Mouse (Mus musculus): Measurements from ENCODE around the gene Vmn1r139. TPM values are rescaled to one million over a fixed set of nuclear protein-coding genes. Genes with fewer than 3 reads are reported as not detected.
"Not testable (repeated sequence)": the region's sequence is repeated elsewhere in the genome, so short reads cannot be mapped to it uniquely, and the experiment has no call there.

Gene Vmn1r139
- polyA plus RNA-seq (2014; fragmentation: Nextera tagmentation; extraction: Ambion mirVana), result not detected in 2 replicates

- WGBS, result no CpG with 5 or more reads among the region's 7 CpGs
- H3K9me3 ChIP-seq (ENCODE audit: control insufficient read depth, low read length); H3K36me3 ChIP-seq (replicated peaks; ENCODE audit: control insufficient read depth, insufficient read depth): not testable (repeated sequence)
Observed at GRCm38 (mm10) chr7:22068757-22069156, at the start of gene Vmn1r139. Gene Vmn1r139, plus strand, starts transcription at chr7:22069057.

GRCm38 (mm10) chr7:22028797-22029196 lies 40.1 kb upstream of the Vmn1r139 start, which contains the start of gene Vmn1r138:
Gene Vmn1r138, minus strand, starts transcription at chr7:22028897.
- not testable (repeated sequence) for H3K4me1 ChIP-seq (replicated peaks; ENCODE audit: control insufficient read depth, insufficient read depth, low read length); H3K4me2 ChIP-seq (replicated peaks); H3K36me3 ChIP-seq (replicated peaks; ENCODE audit: control insufficient read depth, insufficient read depth); H3K27ac ChIP-seq; H3K27me3 ChIP-seq (ENCODE audit: control insufficient read depth, insufficient read depth, low read length); ATAC-seq (ENCODE audit: low FRiP score); DNase-seq (ENCODE audit: low spot score); H3K9ac ChIP-seq; H3K9me3 ChIP-seq (ENCODE audit: control insufficient read depth, low read length); H3K4me3 ChIP-seq (replicated peaks; ENCODE audit: low read length)
- WGBS, result no CpG with 5 or more reads among the region's 2 CpGs

More at GRCm38 (mm10) chr7:22068757-22069156, at the start of gene Vmn1r139:
- not testable (repeated sequence) for H3K4me1 ChIP-seq (replicated peaks; ENCODE audit: control insufficient read depth, insufficient read depth, low read length); H3K27me3 ChIP-seq (ENCODE audit: control insufficient read depth, insufficient read depth, low read length); ATAC-seq (ENCODE audit: low FRiP score); H3K4me2 ChIP-seq (replicated peaks); H3K27ac ChIP-seq; H3K9ac ChIP-seq; H3K4me3 ChIP-seq (replicated peaks; ENCODE audit: low read length); DNase-seq (ENCODE audit: low spot score)

- ATAC-seq (ENCODE audit: low FRiP score); H3K4me3 ChIP-seq (replicated peaks; ENCODE audit: low read length); DNase-seq (ENCODE audit: low spot score); H3K36me3 ChIP-seq (replicated peaks; ENCODE audit: control insufficient read depth, insufficient read depth); H3K9me3 ChIP-seq (ENCODE audit: control insufficient read depth, low read length); H3K4me2 ChIP-seq (replicated peaks); H3K9ac ChIP-seq; H3K27ac ChIP-seq; H3K27me3 ChIP-seq (ENCODE audit: control insufficient read depth, insufficient read depth, low read length); H3K4me1 ChIP-seq (replicated peaks; ENCODE audit: control insufficient read depth, insufficient read depth, low read length): not testable (repeated sequence)
- WGBS, result no CpG with 5 or more reads among the region's 1 CpGs
Observed at GRCm38 (mm10) chr7:22056205-22056604, 12.7 kb upstream of the Vmn1r139 start, which contains the start of gene Gm6176. Gene Gm6176, minus strand, starts transcription at chr7:22056305.

- WGBS, result no CpG with 5 or more reads among the region's 2 CpGs
- not testable (repeated sequence) for H3K27ac ChIP-seq; H3K9me3 ChIP-seq (ENCODE audit: control insufficient read depth, low read length); DNase-seq (ENCODE audit: low spot score); H3K36me3 ChIP-seq (replicated peaks; ENCODE audit: control insufficient read depth, insufficient read depth); H3K4me1 ChIP-seq (replicated peaks; ENCODE audit: control insufficient read depth, insufficient read depth, low read length); H3K4me2 ChIP-seq (replicated peaks); H3K9ac ChIP-seq; ATAC-seq (ENCODE audit: low FRiP score); H3K27me3 ChIP-seq (ENCODE audit: control insufficient read depth, insufficient read depth, low read length); H3K4me3 ChIP-seq (replicated peaks; ENCODE audit: low read length)
Observed at GRCm38 (mm10) chr7:22118145-22118544, 49.3 kb downstream of the Vmn1r139 start, which contains the start of gene Gm16451. Gene Gm16451, minus strand, starts transcription at chr7:22118245.

GRCm38 (mm10) chr7:22134641-22135040 lies 65.8 kb downstream of the Vmn1r139 start, which contains the start of gene Gm10666:
Gene Gm10666, minus strand, starts transcription at chr7:22134741.
- ATAC-seq (ENCODE audit: low FRiP score); H3K9ac ChIP-seq; H3K4me1 ChIP-seq (replicated peaks; ENCODE audit: control insufficient read depth, insufficient read depth, low read length); H3K9me3 ChIP-seq (ENCODE audit: control insufficient read depth, low read length); DNase-seq (ENCODE audit: low spot score); H3K4me3 ChIP-seq (replicated peaks; ENCODE audit: low read length); H3K4me2 ChIP-seq (replicated peaks); H3K27ac ChIP-seq; H3K36me3 ChIP-seq (replicated peaks; ENCODE audit: control insufficient read depth, insufficient read depth); H3K27me3 ChIP-seq (ENCODE audit: control insufficient read depth, insufficient read depth, low read length): not testable (repeated sequence)
- no CpG with 5 or more reads among the region's 5 CpGs for WGBS

Other genes starting within 250 kb of the Vmn1r139 start
- gene Vmn1r135, start 236.7 kb upstream of the Vmn1r139 start, polyA plus RNA-seq (2014; fragmentation: Nextera tagmentation; extraction: Ambion mirVana), result not detected in 2 replicates
- not detected in 2 replicates for gene Gm5725, start 224.8 kb upstream of the Vmn1r139 start, polyA plus RNA-seq (2014; fragmentation: Nextera tagmentation; extraction: Ambion mirVana)
- gene Gm5891, start 147.8 kb upstream of the Vmn1r139 start, polyA plus RNA-seq (2014; fragmentation: Nextera tagmentation; extraction: Ambion mirVana), result not detected in 2 replicates
- not detected in 2 replicates for gene Vmn1r137, start 74.5 kb upstream of the Vmn1r139 start, polyA plus RNA-seq (2014; fragmentation: Nextera tagmentation; extraction: Ambion mirVana)
- not detected in 2 replicates for gene Vmn1r138, start 40.2 kb upstream of the Vmn1r139 start, polyA plus RNA-seq (2014; fragmentation: Nextera tagmentation; extraction: Ambion mirVana)
- not detected in 2 replicates for gene Gm6176, start 12.8 kb upstream of the Vmn1r139 start, polyA plus RNA-seq (2014; fragmentation: Nextera tagmentation; extraction: Ambion mirVana)
- gene Gm16451, start 49.2 kb downstream of the Vmn1r139 start, polyA plus RNA-seq (2014; fragmentation: Nextera tagmentation; extraction: Ambion mirVana), result not detected in 2 replicates
- gene Gm10666, start 65.7 kb downstream of the Vmn1r139 start, polyA plus RNA-seq (2014; fragmentation: Nextera tagmentation; extraction: Ambion mirVana), result not detected in 2 replicates
- gene Vmn1r142, start 95.0 kb downstream of the Vmn1r139 start, polyA plus RNA-seq (2014; fragmentation: Nextera tagmentation; extraction: Ambion mirVana), result not detected in 2 replicates
- gene Vmn1r143, start 120.3 kb downstream of the Vmn1r139 start, polyA plus RNA-seq (2014; fragmentation: Nextera tagmentation; extraction: Ambion mirVana), result not detected in 2 replicates
- not detected in 2 replicates for gene Gm8653, start 132.2 kb downstream of the Vmn1r139 start, polyA plus RNA-seq (2014; fragmentation: Nextera tagmentation; extraction: Ambion mirVana)
- gene Gm8453, start 160.4 kb downstream of the Vmn1r139 start, polyA plus RNA-seq (2014; fragmentation: Nextera tagmentation; extraction: Ambion mirVana), result not detected in 2 replicates

Measured in hindbrain, embryonic 14.5 days (tissue).